Mouse (Mus musculus) ovary, postnatal 10 days (tissue): ENCODE measurements around the gene Dab1.
A peak's percentile ranks its signal among the peaks of the same experiment; 100 is the strongest.

Experiments
- DNase-seq: peaks from one replicate; pipeline ENCODE4 v3.0.0; 2022; ENCODE audit warnings: low spot score

The Dab1 gene

DNA sequence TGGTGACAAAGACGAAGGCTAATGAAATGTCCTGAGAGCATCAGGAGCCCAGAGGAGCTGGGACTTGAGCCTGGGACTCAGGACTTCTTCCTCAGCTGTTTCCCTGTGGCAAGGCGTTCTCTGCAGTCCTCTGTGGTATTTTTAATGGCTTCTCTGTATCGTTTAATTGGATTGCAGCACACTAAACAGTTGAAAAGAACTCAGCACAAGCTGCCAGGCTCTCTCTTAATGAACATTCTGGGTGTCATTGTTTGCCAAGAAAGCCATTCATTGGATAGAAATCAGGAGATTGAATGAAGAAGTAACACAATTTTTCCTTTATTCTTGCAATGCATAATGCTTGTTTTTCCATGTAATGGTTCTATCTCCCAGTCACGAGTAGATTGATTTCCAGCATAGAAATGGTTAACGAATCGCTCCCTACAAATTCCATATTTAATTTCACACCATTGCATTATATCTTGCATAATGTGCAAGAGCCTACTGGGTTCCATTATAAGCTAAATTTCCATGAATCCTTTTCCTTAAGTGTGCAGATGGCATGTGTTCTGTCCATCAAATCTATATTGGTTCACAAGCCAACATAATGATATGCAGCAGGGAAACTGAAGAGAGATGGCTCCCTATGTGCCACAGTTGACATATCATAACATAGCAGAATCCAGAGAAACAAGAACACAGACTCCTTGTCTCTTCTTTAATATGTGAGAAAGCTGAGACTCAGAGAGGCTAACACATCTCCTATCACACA, 650.4 kb downstream of the Dab1 start:
- DNase-seq = no peak

DNA sequence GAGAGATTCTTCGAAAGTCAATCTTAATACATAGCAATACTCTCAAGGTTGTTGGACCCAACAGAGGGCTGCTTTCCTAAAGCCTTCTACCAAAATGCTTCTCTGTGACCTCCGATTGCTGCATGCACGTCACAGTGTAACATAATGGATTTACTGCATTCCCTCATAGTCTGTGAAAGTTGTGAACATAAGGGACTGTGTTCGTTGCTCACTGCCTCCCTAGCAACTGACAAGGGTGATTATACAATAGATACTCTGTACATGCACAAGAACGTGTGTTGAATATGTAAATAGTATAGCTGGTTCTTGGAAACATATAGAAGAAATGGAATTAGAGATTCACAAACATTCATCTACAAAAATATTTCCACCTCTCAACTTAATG, 651.0 kb downstream of the Dab1 start:
- no peak for DNase-seq

GRCm38 (mm10) chr4:104275260-104275659, 656.1 kb downstream of the Dab1 start:
- DNase-seq = no peak

GRCm38 (mm10) chr4:104276916-104277315, 657.8 kb downstream of the Dab1 start:
- DNase-seq = no peak

DNA sequence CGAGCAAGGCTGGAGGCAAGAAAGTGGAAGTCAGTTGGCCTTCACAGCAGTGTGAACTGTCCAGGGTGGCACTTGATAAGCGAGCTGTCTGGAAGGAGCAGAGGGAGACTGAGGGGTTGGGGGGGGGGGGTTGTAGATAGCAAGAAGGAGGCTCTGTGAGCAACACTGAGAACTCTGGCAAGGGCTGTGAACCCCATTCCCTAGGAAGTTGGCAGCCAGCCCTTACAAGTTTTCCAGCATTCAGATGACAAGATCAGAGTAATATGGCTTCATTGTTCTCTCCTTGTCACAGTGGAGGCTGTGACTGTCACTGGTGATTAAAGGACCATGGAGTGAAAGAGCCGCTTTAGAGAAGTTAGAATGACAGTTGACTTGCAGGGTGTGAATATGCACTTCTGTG, 662.4 kb downstream of the Dab1 start:
- DNase-seq = no peak

DNA sequence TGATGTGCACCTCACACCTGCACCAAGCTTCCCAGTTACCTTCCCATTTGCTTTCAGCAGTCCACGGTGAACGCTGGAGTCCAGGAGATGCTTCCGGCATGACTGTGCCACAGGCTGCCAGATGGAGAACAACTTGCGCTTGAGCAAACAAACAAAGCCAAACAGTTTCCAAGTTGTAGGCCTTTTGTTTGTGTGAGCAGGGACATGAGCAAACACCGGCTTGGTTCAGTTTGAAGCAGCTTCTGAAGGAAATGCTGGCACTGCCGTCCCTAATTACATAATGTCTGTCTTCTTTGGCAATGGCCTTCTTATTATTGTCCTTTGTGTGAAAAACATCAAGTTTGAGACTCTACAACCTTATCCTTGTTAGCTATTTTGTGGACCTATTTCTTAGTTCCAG, 664.7 kb downstream of the Dab1 start:
- no peak for DNase-seq

- no peak for DNase-seq
Observed at GRCm38 (mm10) chr4:104288401-104288800, 669.2 kb downstream of the Dab1 start.

GRCm38 (mm10) chr4:104301764-104302163, 682.6 kb downstream of the Dab1 start:
- DNase-seq = no peak

DNA sequence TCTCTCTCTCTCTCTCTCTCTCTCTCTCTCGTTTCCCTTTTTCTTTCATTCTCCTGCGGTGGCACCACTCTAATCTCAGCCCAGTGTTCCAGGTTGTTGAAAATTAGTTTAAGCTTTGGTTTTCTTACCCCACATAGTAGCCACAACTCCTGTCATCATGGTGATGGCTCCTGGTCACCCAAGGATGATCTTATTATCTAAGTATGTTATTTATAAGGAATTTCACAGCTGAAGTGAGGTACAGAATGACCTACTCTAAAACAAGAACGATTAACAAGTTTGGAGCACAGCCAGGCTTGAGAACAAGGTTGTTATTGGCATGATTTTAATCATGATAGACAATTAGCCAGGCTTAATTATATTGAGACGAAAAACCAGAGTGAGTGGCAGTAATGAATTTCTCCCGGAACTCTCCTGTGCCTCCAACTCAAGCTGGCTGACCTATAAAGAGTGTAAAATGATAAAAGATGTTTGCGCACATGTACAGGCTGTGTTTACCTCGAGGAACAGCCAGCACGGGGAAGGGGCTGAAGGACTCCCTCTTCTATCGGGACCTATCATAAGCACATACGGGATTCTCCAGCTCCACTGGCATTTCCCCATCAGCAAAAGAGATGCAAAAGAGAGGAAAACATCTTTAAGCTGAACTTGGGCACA, 684.0 kb downstream of the Dab1 start:
- no peak for DNase-seq

GRCm38 (mm10) chr4:104307781-104308180, 688.6 kb downstream of the Dab1 start:
- no peak for DNase-seq

GRCm38 (mm10) chr4:104326221-104326620, 707.1 kb downstream of the Dab1 start:
- DNase-seq = no peak

- DNase-seq = no peak
Observed at GRCm38 (mm10) chr4:104331896-104332295, 712.7 kb downstream of the Dab1 start.

- no peak for DNase-seq
Observed at GRCm38 (mm10) chr4:104332399-104332798, 713.2 kb downstream of the Dab1 start.

GRCm38 (mm10) chr4:104337279-104337678, 718.1 kb downstream of the Dab1 start:
- DNase-seq = no peak

- DNase-seq = no peak
Observed at GRCm38 (mm10) chr4:104338382-104338781, 719.2 kb downstream of the Dab1 start.

- DNase-seq = no peak
Observed at GRCm38 (mm10) chr4:104361345-104361744, 742.2 kb downstream of the Dab1 start.

GRCm38 (mm10) chr4:104366491-104366890, 747.3 kb downstream of the Dab1 start:
- DNase-seq = no peak

DNA sequence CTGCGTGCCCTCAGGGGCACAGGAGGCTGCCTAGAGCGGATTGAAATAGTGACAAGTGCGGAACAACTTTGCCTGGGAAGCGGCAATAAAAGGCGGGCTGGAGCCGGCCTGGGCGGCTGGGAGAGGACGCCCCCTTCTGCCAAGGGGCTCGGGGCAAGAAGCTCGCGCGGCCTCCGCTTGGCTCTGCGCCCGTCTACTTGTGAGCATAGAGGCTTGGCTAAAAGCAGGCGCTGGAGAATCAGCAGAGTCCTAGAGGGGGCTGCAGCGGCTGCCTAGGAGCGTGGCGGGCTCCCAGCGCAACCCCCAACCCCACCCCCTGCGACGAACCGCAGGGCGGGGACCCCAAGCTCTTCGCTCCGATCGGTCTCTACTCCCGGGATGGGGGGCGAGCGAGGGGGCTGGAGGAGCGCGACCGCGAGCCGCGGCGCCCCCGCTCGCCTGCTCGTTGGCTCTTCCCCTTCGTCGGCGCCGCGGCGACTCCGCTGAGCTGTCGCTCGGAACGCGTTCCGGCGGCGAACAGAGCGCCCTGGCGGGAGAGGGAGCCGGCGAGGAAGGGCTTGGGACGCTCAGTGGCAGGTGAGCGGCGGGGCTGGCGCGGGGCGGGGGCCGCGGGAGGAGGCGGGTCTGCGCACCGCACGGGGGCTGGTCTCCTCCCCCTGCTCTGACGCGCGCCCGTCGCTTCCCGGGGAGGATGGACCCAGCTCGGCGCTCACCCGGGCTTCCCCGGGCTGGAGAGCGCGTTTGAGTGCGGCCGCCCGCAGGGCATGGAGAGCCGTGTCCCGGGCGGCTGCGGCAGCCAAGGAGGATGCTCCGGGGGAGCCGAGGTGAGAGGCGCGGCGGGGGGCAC, 748.0 kb downstream of the Dab1 start:
- peak; percentile 21 for DNase-seq

DNA sequence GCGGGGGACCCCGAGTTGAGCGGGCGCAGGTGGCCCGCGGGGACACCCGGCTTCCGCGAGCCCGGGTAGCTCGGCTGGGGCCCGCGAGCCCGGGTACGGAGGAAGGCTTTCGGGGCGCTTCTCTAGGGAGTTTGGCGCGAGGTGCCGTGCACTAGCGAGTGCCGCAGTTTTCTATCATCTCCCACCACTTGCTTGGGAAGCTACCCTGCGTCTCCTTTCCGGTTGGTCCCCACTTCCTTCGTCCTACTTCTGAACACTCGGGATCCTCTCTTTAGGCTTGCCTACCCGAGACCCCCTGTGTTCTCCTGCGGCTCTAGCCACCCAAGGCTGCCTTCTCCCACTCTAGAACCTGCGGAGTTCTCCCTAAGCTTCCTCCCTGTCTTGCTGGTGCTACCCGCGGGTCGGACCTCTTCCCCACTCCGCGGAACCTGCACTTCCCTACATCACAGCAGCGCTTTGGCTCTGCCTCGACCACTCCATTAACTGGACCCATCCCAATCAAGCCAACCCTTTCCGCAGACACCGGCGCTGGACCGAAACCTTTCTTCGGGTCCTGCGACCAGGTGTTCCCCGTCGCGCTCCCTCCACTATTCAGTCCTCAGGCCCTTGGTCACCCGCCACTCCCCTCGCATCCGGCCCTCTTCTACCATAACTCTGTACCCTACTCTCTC, 748.7 kb downstream of the Dab1 start:
- DNase-seq = peak; percentile 4

DNA sequence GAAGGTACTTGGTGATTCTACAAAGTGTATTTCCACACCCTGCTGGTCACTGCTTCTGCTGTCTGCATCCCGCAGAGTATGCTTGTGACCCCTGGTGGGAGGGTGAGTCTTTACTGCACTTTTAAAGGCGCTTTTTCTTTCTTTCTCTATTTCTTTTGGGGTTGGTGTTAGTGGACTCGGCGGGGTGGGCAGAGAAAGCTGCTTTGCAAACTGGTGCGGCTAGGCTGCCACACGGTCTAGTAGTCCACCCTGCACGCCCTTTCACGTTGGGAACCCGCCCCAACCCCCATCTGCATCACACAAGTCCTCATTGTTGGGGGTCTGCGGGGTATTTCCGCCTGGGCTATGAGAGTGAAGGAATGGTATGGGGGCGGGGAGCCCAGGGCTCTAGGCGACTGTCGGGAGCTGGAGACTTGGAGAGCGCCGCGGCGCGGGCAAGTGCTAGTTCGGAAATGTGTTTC, 749.4 kb downstream of the Dab1 start:
- DNase-seq = no peak

- DNase-seq = no peak
Observed at GRCm38 (mm10) chr4:104369091-104369490, 749.9 kb downstream of the Dab1 start.

DNA sequence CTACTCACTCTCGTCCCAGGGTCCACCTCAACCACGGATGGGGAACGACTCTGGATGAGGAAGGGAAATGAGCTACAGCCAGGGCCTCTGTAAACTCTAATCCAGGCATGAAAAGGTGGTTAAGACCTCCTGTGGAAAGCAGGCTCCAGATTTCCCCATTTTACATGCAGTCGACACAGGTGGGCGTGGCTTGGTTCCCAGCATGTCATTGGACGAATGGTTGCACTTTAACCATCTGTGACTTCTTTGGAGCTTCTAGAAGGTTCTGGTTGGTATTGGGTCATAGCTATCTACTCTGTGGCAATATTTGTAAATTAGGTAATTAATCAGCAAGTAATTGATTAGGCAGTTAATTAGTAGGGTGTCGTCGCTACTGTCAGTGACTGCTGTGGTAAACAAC, 752.0 kb downstream of the Dab1 start:
- no peak for DNase-seq
